Mouse (Mus musculus) heart, adult 2 months (tissue): ENCODE measurements at regions not wholly inside any gene's neighbourhood (a gene's known extent, or its start where the extent isn't known, plus 50 kb on each side); places are given as distances from the start of the nearest gene placed in this dataset.

Experiments used
- CTCF ChIP-seq: fragments of 200-600 bp; IDR thresholded peaks from 2 replicates; pipeline ENCODE4 v1.8.1; 2022; ENCODE audit warnings: antibody characterized with exemption, mild to moderate bottlenecking, moderate library complexity
- EP300 ChIP-seq: fragments of 200-500 bp; IDR thresholded peaks from 2 replicates; pipeline ENCODE4 v1.6.1; 2011; ENCODE audit warnings: low read depth, low read length, control low read depth; ENCODE audit not compliant: insufficient read depth

- TF ChIP-seq CTCF (no peak), EP300 (no peak)
These were observed 64.3 kb upstream of the Atrnl1 start for GRCm38 (mm10) chr19:57546519-57546918.
